Mouse (Mus musculus): ENCODE measurements around the gene Unc13b.

DNA sequence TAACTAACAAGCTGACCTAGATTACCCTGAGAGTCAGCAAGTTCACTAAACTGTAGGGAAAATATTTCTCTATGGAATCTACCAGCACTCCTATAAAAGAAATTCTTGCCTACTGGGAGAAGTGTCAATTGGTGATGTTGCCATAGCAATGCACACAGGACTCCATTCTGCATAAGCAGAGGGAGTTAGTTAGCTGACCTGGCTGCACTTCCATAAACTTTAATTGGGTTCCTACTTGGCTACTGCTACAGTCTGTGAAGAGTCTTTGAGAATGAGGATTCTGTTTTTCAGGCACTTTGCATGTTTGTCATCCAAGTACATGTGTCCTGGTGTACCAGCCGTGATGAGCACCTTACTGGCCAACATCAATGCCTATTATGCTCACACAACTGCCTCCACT is 182.0 kb downstream of the Unc13b start:
- TF ChIP-seq POLR2A (IDR thresholded peaks at IDR 0.05; ENCODE audit: borderline replicate concordance, extremely low read depth, insufficient read depth, insufficient read length, poor library complexity, severe bottlenecking) (no peak), CTCF (IDR thresholded peaks at IDR 0.05; ENCODE audit: borderline replicate concordance, extremely low read depth, insufficient read depth, insufficient read length) (no peak)

Measured in brain, embryonic 14.5 days (tissue).